Mouse (Mus musculus) bone marrow macrophage, adult 2 months (primary cell): ENCODE results near the gene Pnpla6.
"Not testable (repeated sequence)": the region's sequence is repeated elsewhere in the genome, so short reads cannot be mapped to it uniquely, and the experiment has no call there.

ENCODE experiments used
- CTCF ChIP-seq: IDR thresholded peaks from 2 replicates; pipeline ENCODE4 v1.5.1; 2012; ENCODE audit warnings: low read depth, mild to moderate bottlenecking, low read length, moderate library complexity
- POLR2A ChIP-seq: IDR thresholded peaks from 2 replicates; pipeline ENCODE4 v1.6.1; 2012; ENCODE audit warnings: mild to moderate bottlenecking, low read depth, low read length, borderline replicate concordance

- not testable (repeated sequence) for TF ChIP-seq CTCF, POLR2A
Measured at GRCm38 (mm10) chr8:3581961-3582360, 66.8 kb downstream of the Pnpla6 start.
